Mouse (Mus musculus): Measurements from ENCODE around the gene Lrrc58. TPM values are rescaled to one million over a fixed set of nuclear protein-coding genes. Genes with fewer than 3 reads are reported as not detected.

The Lrrc58 gene
- polyA plus RNA-seq, 1 experiment from 2014 or later: 62.3 TPM

DNA sequence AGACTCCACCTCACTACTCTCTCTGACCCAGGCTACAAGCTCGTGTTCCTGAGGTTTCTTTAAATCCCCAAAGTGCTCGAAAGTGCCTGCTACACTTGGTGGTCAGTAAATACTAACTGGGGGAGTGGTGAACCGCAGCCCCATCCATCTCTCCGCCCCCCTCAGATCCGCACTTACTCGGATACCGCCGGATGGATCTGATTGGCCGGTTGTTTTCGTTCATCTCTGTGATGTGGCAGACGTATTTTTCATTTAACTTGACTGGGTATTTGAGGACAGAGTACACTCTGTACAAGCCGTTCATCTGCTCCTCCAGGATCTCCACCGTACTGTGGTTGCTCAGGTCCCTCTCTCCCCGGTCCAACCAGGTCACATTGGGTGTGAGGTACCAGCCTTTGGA lies 14.1 kb upstream of the Lrrc58 start:
- Histone ChIP-seq H3K27me3 (no peaks in the 10 kb centered on the region), H3K4me1 (peaks cover 13% of the 10 kb centered on the region; the same call in 1 of the 2 replicates), H3K9me3 (no peaks in the 10 kb centered on the region), H3K36me3 (no peaks in the 10 kb centered on the region), H3K9ac (no peak overlapping the region), H3K27ac (no peak overlapping the region), H3K4me3 (no peak overlapping the region), H3K4me2 (replicated peaks) (peak overlapping the region; percentile 19; the same call in 1 of the 2 replicates)
- ATAC-seq (ENCODE audit: low FRiP score, low read depth): no peak
- WGBS: 63% methylated on average over 14 of the region's 14 CpGs

DNA sequence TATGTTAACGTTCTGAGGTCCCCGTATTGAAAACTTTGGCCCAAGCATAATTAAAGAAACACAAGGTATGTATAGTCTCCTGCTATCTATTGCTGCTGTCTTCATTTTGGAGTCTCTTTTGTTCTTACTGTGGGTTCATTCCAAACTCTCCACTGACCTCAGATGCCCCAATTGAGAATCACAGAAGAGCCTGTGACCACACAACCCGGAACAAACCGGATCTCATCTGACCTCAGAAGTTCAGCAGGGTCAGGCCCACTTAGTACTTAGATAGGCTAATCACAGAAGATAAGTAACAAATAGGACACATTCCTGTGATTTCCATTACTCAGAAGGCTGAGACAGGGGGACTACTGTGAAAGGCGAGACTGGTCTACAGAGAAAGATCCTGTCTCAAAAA lies 13.6 kb upstream of the Lrrc58 start:
- no peaks in the 10 kb centered on the region for H3K9me3 ChIP-seq
- no peak overlapping the region for H3K4me3 ChIP-seq
- peaks cover 13% of the 10 kb centered on the region; the same call in 1 of the 2 replicates for H3K4me1 ChIP-seq
- no peak overlapping the region for H3K4me2 ChIP-seq (replicated peaks)
- H3K27me3 ChIP-seq: no peaks in the 10 kb centered on the region
- H3K9ac ChIP-seq: no peak overlapping the region
- 68% methylated on average over 5 of the region's 5 CpGs for WGBS
- no peaks in the 10 kb centered on the region for H3K36me3 ChIP-seq
- no peak for ATAC-seq (ENCODE audit: low FRiP score, low read depth)
- H3K27ac ChIP-seq: no peak overlapping the region

DNA sequence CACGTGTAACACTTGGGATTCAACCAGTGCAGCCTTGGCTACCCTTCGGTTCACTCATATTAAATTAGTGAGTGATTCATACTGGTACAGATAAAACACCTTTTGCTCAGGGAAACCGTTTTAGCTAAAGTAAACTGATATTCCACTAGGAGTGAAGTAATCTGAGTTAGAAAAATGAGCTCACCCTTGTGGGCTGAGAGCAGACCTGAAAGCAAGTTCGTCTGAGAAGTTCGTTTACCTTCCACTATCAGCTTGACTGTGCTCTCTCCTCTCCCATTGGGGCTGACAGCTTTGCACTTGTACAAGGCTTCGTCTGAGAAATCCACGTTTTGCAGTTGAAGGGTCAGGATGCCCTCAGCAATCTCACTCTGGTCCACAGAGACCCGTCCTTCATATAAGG lies 12.6 kb upstream of the Lrrc58 start:
- Histone ChIP-seq H3K27ac (no peak overlapping the region), H3K9me3 (no peaks in the 10 kb centered on the region), H3K27me3 (no peaks in the 10 kb centered on the region), H3K36me3 (no peaks in the 10 kb centered on the region), H3K9ac (no peak overlapping the region), H3K4me2 (replicated peaks) (no peak overlapping the region), H3K4me1 (peaks cover 13% of the 10 kb centered on the region; the same call in 1 of the 2 replicates), H3K4me3 (no peak overlapping the region)
- no peak; the same call in 1 of the 2 replicates for ATAC-seq (ENCODE audit: low FRiP score, low read depth)
- WGBS: 58% methylated on average over 8 of the region's 8 CpGs

DNA sequence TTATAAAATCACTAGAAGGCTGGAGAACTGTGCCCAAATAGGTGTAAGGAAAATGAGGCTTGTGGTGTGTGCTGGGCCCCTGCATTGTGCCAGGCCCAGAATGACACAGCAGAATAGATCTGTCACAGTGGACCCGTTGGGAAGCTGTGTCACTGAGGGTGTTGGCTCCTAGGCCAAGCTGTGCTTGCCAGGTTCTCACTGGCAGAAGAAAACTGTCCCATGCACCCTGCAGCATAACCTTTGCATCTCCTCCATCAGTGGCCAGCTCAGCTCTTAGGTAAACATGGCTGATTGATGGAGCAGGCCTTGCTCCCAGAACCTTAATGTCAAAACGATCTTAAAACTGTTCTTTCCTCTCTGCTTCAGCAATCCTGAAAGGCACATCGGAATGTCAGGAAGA lies 11.9 kb upstream of the Lrrc58 start:
- Histone ChIP-seq H3K4me3 (no peak overlapping the region), H3K36me3 (no peaks in the 10 kb centered on the region), H3K27ac (no peak overlapping the region), H3K4me2 (replicated peaks) (no peak overlapping the region), H3K4me1 (peaks cover 12% of the 10 kb centered on the region; the same call in 1 of the 2 replicates), H3K9ac (no peak overlapping the region), H3K27me3 (no peaks in the 10 kb centered on the region), H3K9me3 (no peaks in the 10 kb centered on the region)
- WGBS: 59% methylated on average over 3 of the region's 3 CpGs
- no peak for ATAC-seq (ENCODE audit: low FRiP score, low read depth)

DNA sequence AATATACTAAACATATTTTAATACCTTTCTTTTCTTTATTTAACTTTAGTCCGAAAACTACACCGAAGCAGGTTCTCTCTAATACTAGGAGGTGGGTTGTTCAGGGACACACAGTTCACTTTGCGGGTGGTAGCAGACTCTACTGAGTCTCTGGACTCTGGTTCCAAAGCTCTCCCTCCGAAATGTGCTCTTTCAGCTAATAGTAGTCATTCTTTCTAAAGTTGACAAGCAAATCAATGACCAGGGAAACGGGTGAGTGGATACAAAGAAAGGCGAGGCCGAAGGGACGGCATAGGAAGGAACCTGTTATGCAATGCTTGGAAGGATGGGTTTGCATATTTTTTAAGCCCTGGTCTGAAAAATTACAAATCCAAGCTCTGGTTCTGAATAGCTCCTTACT lies 10.7 kb upstream of the Lrrc58 start:
- no peaks in the 10 kb centered on the region for H3K9me3 ChIP-seq
- 90% methylated on average over 8 of the region's 8 CpGs for WGBS
- no peak overlapping the region for H3K4me3 ChIP-seq
- no peak for ATAC-seq (ENCODE audit: low FRiP score, low read depth)
- no peak overlapping the region for H3K4me2 ChIP-seq (replicated peaks)
- no peak overlapping the region for H3K27ac ChIP-seq
- H3K9ac ChIP-seq: no peak overlapping the region
- no peaks in the 10 kb centered on the region for H3K36me3 ChIP-seq
- no peaks in the 10 kb centered on the region for H3K27me3 ChIP-seq
- 0 out of 2 replicates have a peak, but pooled peaks cover 7% of the 10 kb centered on the region for H3K4me1 ChIP-seq

DNA sequence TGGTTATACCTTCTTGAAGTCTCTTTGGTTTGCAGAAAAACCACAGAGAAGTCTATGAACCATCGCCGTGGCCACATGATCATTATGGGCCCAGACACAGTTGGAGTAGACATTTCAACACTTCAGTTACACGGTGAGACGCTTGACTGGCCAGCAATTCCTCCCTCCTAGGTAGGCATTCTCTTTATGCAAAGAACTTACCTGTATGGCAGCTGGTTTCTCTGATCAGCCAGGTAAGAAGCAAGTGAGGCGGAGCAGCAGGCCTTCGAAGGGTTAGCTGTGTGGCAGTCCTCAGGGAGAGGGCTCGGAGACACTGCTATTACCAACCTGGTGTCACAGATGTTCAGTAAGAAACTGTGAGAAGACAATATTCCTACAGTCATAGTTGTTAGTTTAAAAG lies 8.0 kb upstream of the Lrrc58 start:
- Histone ChIP-seq H3K9ac (no peak overlapping the region), H3K27me3 (no peaks in the 10 kb centered on the region), H3K4me2 (replicated peaks) (no peak overlapping the region), H3K27ac (no peak overlapping the region), H3K9me3 (no peaks in the 10 kb centered on the region), H3K4me1 (no peaks in the 10 kb centered on the region), H3K36me3 (no peaks in the 10 kb centered on the region), H3K4me3 (no peak overlapping the region)
- WGBS: 72% methylated on average over 7 of the region's 7 CpGs
- no peak for ATAC-seq (ENCODE audit: low FRiP score, low read depth)

DNA sequence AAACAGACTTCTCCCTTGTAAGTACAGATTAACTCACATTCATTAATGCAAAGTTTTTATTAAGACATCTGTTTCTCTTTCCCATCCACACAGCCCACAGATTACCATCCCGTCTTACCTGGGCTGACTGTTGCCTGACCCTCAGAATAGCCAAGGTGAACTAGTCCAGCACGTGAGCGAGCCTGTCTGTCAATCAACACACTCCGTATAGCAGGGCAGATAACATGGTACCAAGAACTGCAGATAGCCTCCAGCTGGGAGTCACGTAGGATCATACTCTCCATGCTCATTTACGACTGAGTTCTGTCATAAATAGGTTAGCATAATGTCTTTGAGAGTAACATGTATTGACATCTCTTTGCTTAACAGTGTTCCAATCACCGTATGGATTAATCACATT lies 7.2 kb upstream of the Lrrc58 start, which contains the start of gene Gm36028:
TSS of gene Gm36028 (minus strand) at position 118 of the 400 bp plus-strand sequence.
- ATAC-seq (ENCODE audit: low FRiP score, low read depth): no peak
- Histone ChIP-seq H3K27me3 (no peaks in the 10 kb centered on the region), H3K36me3 (no peaks in the 10 kb centered on the region), H3K4me3 (no peak within 1 kb of the TSS), H3K4me2 (replicated peaks) (no peak within 1 kb of the TSS), H3K4me1 (no peaks in the 10 kb centered on the region), H3K9me3 (no peaks in the 10 kb centered on the region), H3K9ac (no peak within 1 kb of the TSS), H3K27ac (no peak within 1 kb of the TSS)
- WGBS: 82% methylated on average over 7 of the region's 7 CpGs

DNA sequence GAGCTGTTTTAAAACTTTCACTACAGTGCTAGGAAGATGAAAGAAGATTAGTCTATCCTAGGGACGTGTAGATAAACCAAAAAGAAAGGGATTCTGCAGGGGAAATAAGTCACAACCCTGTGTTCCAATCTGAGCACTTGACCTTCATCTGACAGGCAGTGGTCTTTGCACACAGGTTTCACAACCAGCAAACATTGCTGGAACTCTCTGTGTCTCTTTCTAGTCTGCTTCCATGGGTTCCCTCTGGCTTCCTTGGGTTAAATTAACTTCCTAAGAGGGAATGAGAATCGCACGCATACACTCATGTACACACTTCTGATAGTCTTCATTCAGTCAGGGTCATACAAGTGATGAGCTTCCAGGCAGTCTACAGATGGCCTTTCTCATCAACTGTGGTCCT lies 4.3 kb upstream of the Lrrc58 start:
- ATAC-seq (ENCODE audit: low FRiP score, low read depth): no peak
- Histone ChIP-seq H3K4me2 (replicated peaks) (no peak overlapping the region), H3K4me1 (no peaks in the 10 kb centered on the region), H3K36me3 (no peaks in the 10 kb centered on the region), H3K9me3 (no peaks in the 10 kb centered on the region), H3K27ac (no peak overlapping the region), H3K9ac (no peak overlapping the region), H3K27me3 (no peaks in the 10 kb centered on the region), H3K4me3 (no peak overlapping the region)
- WGBS: 74% methylated on average over 3 of the region's 3 CpGs

DNA sequence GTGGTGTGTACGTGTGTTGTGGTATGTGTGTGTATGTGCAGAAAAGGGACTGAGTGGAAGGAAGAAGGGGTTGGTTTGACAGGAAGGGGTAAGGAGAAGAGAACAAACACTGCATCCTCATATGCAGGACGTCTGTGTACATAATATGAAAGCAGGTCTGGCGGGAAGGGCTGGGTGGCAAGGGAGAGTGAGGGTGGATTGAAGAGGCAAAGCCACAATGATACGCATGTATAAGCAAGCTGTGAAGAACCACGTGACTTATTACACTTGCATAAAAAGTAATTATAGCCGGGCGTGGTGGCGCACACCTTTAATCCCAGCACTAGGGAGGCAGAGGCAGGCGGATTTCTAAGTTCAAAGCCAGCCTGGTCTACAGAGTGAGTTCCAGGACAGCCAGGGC lies 2.3 kb upstream of the Lrrc58 start:
- H3K9me3 ChIP-seq: no peaks in the 10 kb centered on the region
- WGBS: 89% methylated on average over 9 of the region's 9 CpGs
- H3K4me3 ChIP-seq: no peak overlapping the region
- H3K4me1 ChIP-seq: peaks cover 13% of the 10 kb centered on the region
- H3K36me3 ChIP-seq: 0 out of 2 replicates have a peak, but pooled peaks cover 2% of the 10 kb centered on the region
- ATAC-seq (ENCODE audit: low FRiP score, low read depth): no peak
- H3K9ac ChIP-seq: no peak overlapping the region
- H3K4me2 ChIP-seq (replicated peaks): no peak overlapping the region
- H3K27me3 ChIP-seq: no peaks in the 10 kb centered on the region
- H3K27ac ChIP-seq: no peak overlapping the region

DNA sequence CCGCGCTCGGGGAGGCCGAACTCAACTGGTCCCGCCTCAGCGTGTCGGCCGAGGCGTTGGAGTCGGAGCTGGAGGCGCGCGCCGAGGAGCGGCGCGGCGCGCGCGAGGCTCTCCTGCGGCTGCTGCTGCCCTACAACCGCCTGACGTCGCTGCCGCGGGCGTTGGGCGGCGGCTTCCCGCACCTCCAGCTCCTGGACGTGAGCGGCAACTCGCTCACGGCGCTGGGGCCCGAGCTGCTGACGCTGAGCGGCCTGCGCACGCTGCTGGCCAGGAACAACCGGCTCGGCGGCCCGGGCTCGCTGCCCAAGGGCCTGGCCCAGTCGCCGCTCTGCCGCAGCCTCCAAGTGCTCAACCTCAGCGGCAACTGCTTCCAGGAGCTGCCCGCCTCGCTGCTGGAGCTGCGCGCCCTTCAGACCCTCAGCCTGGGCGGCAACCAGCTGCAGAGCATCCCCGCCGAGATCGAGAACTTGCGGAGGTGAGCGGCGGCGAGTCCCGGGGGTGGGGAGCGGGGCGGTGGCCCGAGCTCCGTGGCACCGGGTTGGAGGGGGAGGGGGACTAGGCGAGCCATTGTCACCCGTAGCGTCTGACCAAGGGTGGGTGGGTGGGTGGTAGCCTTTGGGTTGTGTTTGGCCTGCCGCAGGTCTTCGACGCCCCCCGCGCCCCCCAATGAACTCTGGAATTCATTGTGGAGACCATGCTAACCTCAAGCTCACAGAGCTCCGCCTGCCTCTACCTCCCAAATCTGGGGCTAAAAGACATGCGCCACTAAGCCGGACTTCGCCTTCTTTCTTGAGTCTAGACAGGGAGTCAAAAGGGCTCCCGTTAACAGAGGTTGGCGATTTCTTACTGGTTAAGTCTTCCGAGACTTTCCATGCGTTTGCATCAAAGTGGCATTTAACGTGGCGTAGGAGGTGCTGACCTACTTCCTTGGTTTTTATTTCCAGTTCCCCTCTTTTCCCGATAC lies 599 bp downstream of the Lrrc58 start:
- Histone ChIP-seq H3K9ac (peak overlapping the region; percentile 98), H3K27me3 (no peaks in the 10 kb centered on the region), H3K36me3 (0 out of 2 replicates have a peak, but pooled peaks cover 6% of the 10 kb centered on the region), H3K4me1 (peaks cover 21% of the 10 kb centered on the region), H3K4me2 (replicated peaks) (peak overlapping the region; percentile 70), H3K27ac (peak overlapping the region; percentile 98), H3K4me3 (peak overlapping the region; percentile 98), H3K9me3 (no peaks in the 10 kb centered on the region)
- ATAC-seq (ENCODE audit: low FRiP score, low read depth): peak; percentile 75
- under 1% methylated on average over 84 of the region's 87 CpGs for WGBS

DNA sequence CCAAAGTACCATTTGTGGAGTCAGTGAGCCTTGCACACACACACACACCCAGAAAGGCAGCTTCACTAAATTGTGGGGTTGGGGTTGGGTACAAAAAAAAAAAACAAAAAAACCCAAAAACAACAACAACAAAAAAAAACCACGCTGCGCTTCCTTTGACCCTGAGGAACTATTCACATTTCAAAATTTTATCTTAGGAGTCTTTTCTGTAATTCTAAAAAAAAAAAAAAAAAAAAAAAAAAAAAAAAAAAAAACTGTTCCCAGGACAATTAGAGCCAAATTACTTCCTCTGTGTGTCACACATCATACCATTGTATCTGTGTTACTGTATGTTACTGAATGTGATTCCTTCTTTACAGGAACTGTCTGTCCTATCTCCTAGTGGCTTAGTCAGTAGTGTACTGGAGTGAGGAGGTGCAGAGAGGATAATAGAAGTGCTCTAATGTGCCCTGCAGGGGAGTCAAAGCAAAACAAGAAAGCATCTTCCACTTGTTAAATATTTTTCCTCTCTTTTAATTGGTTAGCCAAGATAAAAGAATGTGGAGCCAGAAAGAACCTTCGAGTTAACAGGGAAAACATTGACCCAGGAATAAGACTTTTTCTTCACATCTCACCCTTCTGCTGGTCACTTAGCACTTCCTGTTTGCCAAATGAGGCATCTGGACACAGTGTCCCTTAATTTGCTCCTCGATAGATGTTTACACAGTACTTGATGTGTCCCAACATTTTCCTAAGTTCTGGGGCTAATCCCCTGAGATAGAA lies 1.5 kb downstream of the Lrrc58 start:
- H3K4me3 ChIP-seq: peak overlapping the region; percentile 98
- no peaks in the 10 kb centered on the region for H3K27me3 ChIP-seq
- H3K4me2 ChIP-seq (replicated peaks): peak overlapping the region; percentile 70
- 36% methylated on average over 4 of the region's 4 CpGs for WGBS
- ATAC-seq (ENCODE audit: low FRiP score, low read depth): no peak
- H3K4me1 ChIP-seq: peaks cover 21% of the 10 kb centered on the region
- peak overlapping the region; percentile 98; the same call in 1 of the 2 replicates for H3K27ac ChIP-seq
- H3K9me3 ChIP-seq: no peaks in the 10 kb centered on the region
- H3K36me3 ChIP-seq: 0 out of 2 replicates have a peak, but pooled peaks cover 6% of the 10 kb centered on the region
- peak overlapping the region; percentile 98 for H3K9ac ChIP-seq

Data from limb, embryonic 13.5 days (tissue).